Mouse (Mus musculus) hindbrain, embryonic 10.5 days (tissue): Measurements from ENCODE around the gene Tnnc2. TPM values are rescaled to one million over a fixed set of nuclear protein-coding genes. Genes with fewer than 3 reads are reported as not detected.

Experiments used
- DNase-seq: peaks from one replicate; pipeline ENCODE4 v3.0.0-alpha.2; 2017; ENCODE audit warnings: low spot score
- H3K27ac ChIP-seq: fragments of 300-500 bp; sonication (generic); 2 replicates; pipeline ENCODE4 v1.5.1; 2016; ENCODE audit warnings: mild to moderate bottlenecking, moderate library complexity
- H3K27me3 ChIP-seq: fragments of 300-500 bp; sonication (generic); 2 replicates; pipeline ENCODE4 v1.6.1; 2016; ENCODE audit warnings: mild to moderate bottlenecking; ENCODE audit not compliant: poor library complexity, insufficient read depth, severe bottlenecking
- H3K36me3 ChIP-seq: fragments of 300-500 bp; sonication (generic); 2 replicates; pipeline ENCODE4 v1.6.1; 2016; ENCODE audit warnings: mild to moderate bottlenecking, moderate library complexity
- H3K4me1 ChIP-seq: fragments of 300-500 bp; sonication (generic); replicated peaks from 2 replicates; pipeline ENCODE4 v1.6.1; 2016; ENCODE audit warnings: mild to moderate bottlenecking
- H3K4me3 ChIP-seq: fragments of 300-500 bp; sonication (generic); 2 replicates; pipeline ENCODE4 v1.5.1; 2016; ENCODE audit warnings: mild to moderate bottlenecking, moderate library complexity
- H3K9me3 ChIP-seq: fragments of 300-500 bp; sonication (generic); 2 replicates; pipeline ENCODE4 v1.6.1; 2016; ENCODE audit warnings: mild to moderate bottlenecking, moderate library complexity
- WGBS: fragments of 180-500 bp; shearing (Covaris S2); methylation state at CpG from one replicate; pipeline ENCODE4 v1.1.7; 2016; 5-methylcytosine and 5-hydroxymethylcytosine counted together
- polyA plus RNA-seq: library from polyadenylated mRNA; unstranded; fragments of >200 nt; fragmentation: Nextera tagmentation; extraction: Ambion mirVana; gene quantifications from 2 replicates; pipeline ENCODE4 v1.2.1, GENCODE M21; 2016

Gene Tnnc2
- polyA plus RNA-seq, 1 experiment from 2014 or later, result not detected

DNA sequence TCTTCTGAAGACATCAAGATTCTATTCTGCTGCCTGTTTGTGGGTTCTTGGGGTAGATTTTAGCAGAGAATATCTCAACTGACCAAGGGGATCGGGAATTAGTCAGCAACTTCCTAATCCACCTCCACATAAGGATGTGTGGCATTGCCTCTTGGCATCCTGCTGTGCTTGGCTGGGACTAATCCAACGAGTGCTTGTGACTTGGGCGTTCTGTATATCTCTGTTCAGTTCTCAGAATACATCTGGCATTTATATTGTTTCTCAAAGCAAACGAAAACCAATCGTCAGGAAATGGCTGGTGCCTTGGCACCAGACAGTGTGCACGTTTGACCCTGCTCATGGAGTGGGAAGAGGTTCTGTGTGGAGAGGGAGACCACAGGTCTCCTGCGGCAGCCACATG lies 39.9 kb downstream of the Tnnc2 start:
- H3K9me3 ChIP-seq, result no peaks in the 10 kb centered on the region
- H3K27ac ChIP-seq, result no peak overlapping the region
- 66% methylated on average over 7 of the region's 7 CpGs for WGBS
- no peaks in the 10 kb centered on the region for H3K27me3 ChIP-seq
- H3K4me1 ChIP-seq, result peaks cover 1% of the 10 kb centered on the region
- no peaks in the 10 kb centered on the region for H3K36me3 ChIP-seq
- DNase-seq, result no peak
- no peak overlapping the region for H3K4me3 ChIP-seq

DNA sequence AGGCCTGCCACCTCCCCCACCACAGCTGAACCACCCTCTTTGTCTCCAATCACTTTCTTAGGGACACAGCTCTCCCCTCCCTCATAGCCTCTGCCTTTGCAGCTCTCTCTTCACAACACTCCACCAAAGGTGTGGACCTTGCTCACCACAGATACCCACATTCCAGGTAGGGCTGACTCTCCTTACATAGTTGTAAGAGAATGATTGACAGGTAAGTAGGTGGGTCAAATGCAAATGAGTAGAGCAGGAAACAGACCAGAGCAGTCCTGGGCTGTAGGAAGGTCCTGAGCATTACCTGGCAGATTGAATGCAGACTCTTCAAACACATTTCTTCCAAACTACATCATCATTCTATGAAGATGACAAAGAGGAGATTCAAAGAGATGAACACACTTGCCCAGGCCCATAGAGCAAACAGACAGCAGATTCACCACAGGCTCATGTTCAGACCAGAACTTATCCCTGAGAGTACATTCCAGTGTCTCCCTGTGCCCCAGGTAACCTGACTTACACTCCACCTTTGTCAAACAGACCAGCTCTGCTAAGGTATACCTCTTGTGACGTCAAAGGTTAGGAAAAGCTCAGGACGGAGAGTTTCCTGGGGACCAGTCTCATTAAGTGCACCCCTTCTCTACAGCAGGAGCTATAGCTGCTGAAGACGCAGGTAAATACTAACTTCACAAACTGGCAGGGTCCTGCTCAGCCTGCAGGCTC lies 42.2 kb downstream of the Tnnc2 start:
- Histone ChIP-seq H3K4me3 (no peak overlapping the region), H3K27ac (no peak overlapping the region), H3K9me3 (no peaks in the 10 kb centered on the region), H3K27me3 (no peaks in the 10 kb centered on the region), H3K36me3 (no peaks in the 10 kb centered on the region), H3K4me1 (no peaks in the 10 kb centered on the region)
- WGBS, result 78% methylated on average over 3 of the region's 3 CpGs
- DNase-seq, result no peak

GRCm38 (mm10) chr2:164735446-164735845 lies 44.3 kb downstream of the Tnnc2 start:
- Histone ChIP-seq H3K27me3 (no peaks in the 10 kb centered on the region), H3K9me3 (no peaks in the 10 kb centered on the region), H3K4me3 (no peak overlapping the region), H3K4me1 (0 out of 2 replicates have a peak, but pooled peaks cover 4% of the 10 kb centered on the region), H3K27ac (no peak overlapping the region), H3K36me3 (no peaks in the 10 kb centered on the region)
- 90% methylated on average over 5 of the region's 5 CpGs for WGBS
- no peak for DNase-seq

DNA sequence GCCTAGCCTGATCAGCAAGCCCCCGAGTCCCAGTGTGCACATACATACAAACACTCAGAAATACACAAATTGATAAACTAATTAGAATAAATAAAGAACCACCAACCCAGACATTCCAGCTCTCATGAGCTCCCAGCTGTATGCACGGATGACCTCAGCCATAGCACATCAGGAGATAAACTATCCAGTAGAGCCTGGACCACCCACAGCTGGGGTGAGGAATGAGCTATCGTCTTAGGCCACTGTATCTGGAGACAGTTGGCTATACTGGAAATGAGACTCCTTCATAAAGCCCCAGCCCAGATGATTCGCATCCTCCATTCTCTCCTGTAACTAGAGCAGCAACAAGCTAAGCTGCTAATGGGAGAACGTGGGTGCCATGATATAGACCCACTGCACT lies 44.9 kb downstream of the Tnnc2 start:
- H3K27me3 ChIP-seq, result no peaks in the 10 kb centered on the region
- no peaks in the 10 kb centered on the region for H3K9me3 ChIP-seq
- no peak overlapping the region for H3K27ac ChIP-seq
- 0 out of 2 replicates have a peak, but pooled peaks cover 4% of the 10 kb centered on the region for H3K4me1 ChIP-seq
- 87% methylated on average over 5 of the region's 5 CpGs for WGBS
- no peak overlapping the region for H3K4me3 ChIP-seq
- no peaks in the 10 kb centered on the region for H3K36me3 ChIP-seq
- DNase-seq, result no peak

- WGBS, result 94% methylated on average over 2 of the region's 2 CpGs
- Histone ChIP-seq H3K27ac (no peak overlapping the region), H3K27me3 (no peaks in the 10 kb centered on the region)
These were observed 46.5 kb downstream of the Tnnc2 start for GRCm38 (mm10) chr2:164733259-164733658.

GRCm38 (mm10) chr2:164731719-164732118 lies 48.0 kb downstream of the Tnnc2 start:
- H3K4me1 ChIP-seq, result 0 out of 2 replicates have a peak, but pooled peaks cover 4% of the 10 kb centered on the region
- H3K27ac ChIP-seq, result no peak overlapping the region
- no peak for DNase-seq
- no peaks in the 10 kb centered on the region for H3K36me3 ChIP-seq
- H3K4me3 ChIP-seq, result no peak overlapping the region
- 84% methylated on average over 5 of the region's 5 CpGs for WGBS
- 0 out of 2 replicates have a peak, but pooled peaks cover 3% of the 10 kb centered on the region for H3K27me3 ChIP-seq
- H3K9me3 ChIP-seq, result no peaks in the 10 kb centered on the region

More at GRCm38 (mm10) chr2:164733259-164733658, 46.5 kb downstream of the Tnnc2 start:
- no peak overlapping the region for H3K4me3 ChIP-seq
- no peak for DNase-seq
- H3K36me3 ChIP-seq, result no peaks in the 10 kb centered on the region
- 0 out of 2 replicates have a peak, but pooled peaks cover 4% of the 10 kb centered on the region for H3K4me1 ChIP-seq
- no peaks in the 10 kb centered on the region for H3K9me3 ChIP-seq

Other genes starting within 250 kb of the Tnnc2 start
- gene Wfdc2, start 217.6 kb downstream of the Tnnc2 start, polyA plus RNA-seq, result 27.6 and 64.4 TPM in 2 replicates
- gene Spint3, start 206.5 kb downstream of the Tnnc2 start, polyA plus RNA-seq, result not detected in 2 replicates
- not detected in 2 replicates for gene Wfdc6a, start 194.5 kb downstream of the Tnnc2 start, polyA plus RNA-seq
- gene Eppin, start 186.4 kb downstream of the Tnnc2 start, polyA plus RNA-seq, result not detected in 2 replicates
- not detected in 2 replicates for gene Wfdc6b, start 166.4 kb downstream of the Tnnc2 start, polyA plus RNA-seq
- not detected in 2 replicates for gene Wfdc8, start 166.3 kb downstream of the Tnnc2 start, polyA plus RNA-seq
- gene Wfdc16, start 141.2 kb downstream of the Tnnc2 start, polyA plus RNA-seq, result not detected in 2 replicates
- gene Wfdc10, start 123.9 kb downstream of the Tnnc2 start, polyA plus RNA-seq, result 0.51 TPM in 1 of 2 replicates, not detected in the other
- gene Wfdc9, start 123.4 kb downstream of the Tnnc2 start, polyA plus RNA-seq, result not detected in 2 replicates
- not detected in 2 replicates for gene Wfdc11, start 105.9 kb downstream of the Tnnc2 start, polyA plus RNA-seq
- gene Wfdc13, start 94.9 kb downstream of the Tnnc2 start, polyA plus RNA-seq, result 0.15 TPM in 1 of 2 replicates, not detected in the other
- not detected in 2 replicates for gene Spint4, start 81.5 kb downstream of the Tnnc2 start, polyA plus RNA-seq
- gene Spint5, start 64.7 kb downstream of the Tnnc2 start, polyA plus RNA-seq, result not detected in 2 replicates
- gene Wfdc3, start 34.0 kb downstream of the Tnnc2 start, polyA plus RNA-seq, result 0.85 and 1.4 TPM in 2 replicates
- gene Dnttip1, start 34.0 kb downstream of the Tnnc2 start, polyA plus RNA-seq, result 81.3 and 87.4 TPM in 2 replicates
- gene Ube2c, start 10.1 kb downstream of the Tnnc2 start, polyA plus RNA-seq, result 588 and 602 TPM in 2 replicates
- gene Snx21, start 5.9 kb upstream of the Tnnc2 start, polyA plus RNA-seq, result 10.8 and 13.7 TPM in 2 replicates
- gene Acot8, start 24.9 kb upstream of the Tnnc2 start, polyA plus RNA-seq, result 16.5 and 17.7 TPM in 2 replicates
- gene Zswim3, start 25.1 kb upstream of the Tnnc2 start, polyA plus RNA-seq, result 9.3 and 12.4 TPM in 2 replicates
- gene Zswim1, start 42.7 kb upstream of the Tnnc2 start, polyA plus RNA-seq, result 25.1 and 27.5 TPM in 2 replicates
- not detected in 2 replicates for gene Spata25, start 48.6 kb upstream of the Tnnc2 start, polyA plus RNA-seq
- gene Ctsa, start 52.9 kb upstream of the Tnnc2 start, polyA plus RNA-seq, result 98.2 and 104 TPM in 2 replicates
- gene Neurl2, start 53.5 kb upstream of the Tnnc2 start, polyA plus RNA-seq, result 4.3 and 5.1 TPM in 2 replicates
- gene Pltp, start 77.7 kb upstream of the Tnnc2 start, polyA plus RNA-seq, result 47.2 and 78.1 TPM in 2 replicates
- gene Pcif1, start 99.3 kb upstream of the Tnnc2 start, polyA plus RNA-seq, result 76.1 and 88.4 TPM in 2 replicates
- gene Zfp335, start 131.8 kb upstream of the Tnnc2 start, polyA plus RNA-seq, result 15.3 and 18.4 TPM in 2 replicates
- 0.56 and 1.2 TPM in 2 replicates for gene Mmp9, start 160.8 kb upstream of the Tnnc2 start, polyA plus RNA-seq
- gene Slc12a5, start 180.8 kb upstream of the Tnnc2 start, polyA plus RNA-seq, result 3.1 and 5.1 TPM in 2 replicates